Mouse (Mus musculus) embryo, embryonic 11 days (tissue): ENCODE data around the gene Slc39a7.
"Not testable (repeated sequence)": the region's sequence is repeated elsewhere in the genome, so short reads cannot be mapped to it uniquely, and the experiment has no call there.

Source experiments
- DNase-seq: peaks from one replicate; pipeline ENCODE4 v3.0.0-alpha.2; 2015

Slc39a7 gene

GRCm38 (mm10) chr17:34029890-34030595 is 1.4 kb downstream of the Slc39a7 start:
- DNase-seq, result no peak

GRCm38 (mm10) chr17:34029150-34029889 is 2.2 kb downstream of the Slc39a7 start:
- no peak for DNase-seq

GRCm38 (mm10) chr17:34028501-34029149 is 2.9 kb downstream of the Slc39a7 start:
- no peak for DNase-seq

DNA sequence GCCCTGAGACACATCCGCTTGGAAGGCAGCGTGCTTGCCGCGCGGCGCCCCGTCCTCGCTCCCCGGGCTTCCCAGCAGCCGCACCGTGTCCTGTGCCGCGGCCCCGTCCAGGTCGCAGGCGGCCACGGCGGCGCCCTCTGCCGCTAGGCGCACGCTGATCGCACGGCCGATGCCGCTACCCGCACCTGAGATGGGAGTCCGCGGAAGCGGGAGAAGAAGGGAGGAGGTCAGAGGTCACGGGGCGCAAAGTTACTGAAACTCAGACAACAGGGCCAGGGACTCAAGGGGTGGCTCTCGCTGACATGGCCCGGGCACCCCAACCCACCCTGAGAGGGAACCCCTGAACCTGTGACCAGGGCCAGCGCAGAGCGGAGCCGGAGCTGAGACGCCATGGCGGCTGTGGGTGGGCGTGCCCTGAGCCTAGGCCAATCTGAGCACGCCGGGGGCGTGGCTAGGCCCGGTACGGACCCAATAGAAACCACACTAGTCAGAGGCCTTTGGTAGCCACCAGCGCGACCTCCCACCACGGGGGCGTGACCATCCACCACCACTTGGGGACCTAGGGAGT is 3.7 kb downstream of the Slc39a7 start, which contains the start of gene H2-Ke6:
TSS of gene H2-Ke6 (minus strand) at position 405 of the 568 bp plus-strand sequence.
- peak; percentile 97 for DNase-seq

DNA sequence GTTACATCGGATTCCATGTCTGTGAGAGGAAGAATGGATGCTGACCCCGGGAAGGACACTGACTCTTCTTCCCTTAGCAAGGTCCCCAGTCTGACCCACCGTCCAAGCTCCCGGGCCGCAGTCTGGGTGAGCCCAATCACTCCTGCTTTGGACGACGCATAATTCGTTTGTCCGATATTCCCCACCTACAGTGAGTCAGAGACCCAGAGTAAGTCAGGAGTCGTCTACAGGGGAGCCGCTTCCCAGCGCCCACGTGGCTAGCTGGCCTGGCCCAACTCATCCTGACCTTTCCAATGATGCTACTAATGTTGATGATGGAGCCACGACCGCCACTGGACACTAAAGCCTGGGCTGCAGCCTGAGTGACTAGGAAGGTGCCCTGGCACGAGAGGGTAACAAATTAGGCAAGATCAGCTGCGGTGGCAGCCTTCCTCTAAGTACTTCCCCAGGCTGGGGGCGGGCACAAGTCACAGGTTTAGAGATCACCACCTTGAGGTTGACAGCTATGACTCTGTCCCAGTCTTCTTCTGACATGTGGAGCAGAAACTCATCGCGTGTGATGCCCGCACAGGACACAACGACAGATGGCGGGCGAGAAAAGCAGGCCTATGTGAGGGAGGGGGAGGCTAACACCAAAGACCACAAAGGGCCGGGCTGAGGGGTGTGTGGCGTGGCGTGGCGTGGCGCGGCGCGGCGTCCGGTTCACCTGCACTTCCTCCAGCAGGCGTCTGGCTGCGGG is 4.4 kb downstream of the Slc39a7 start:
- DNase-seq, result no peak

- no peak for DNase-seq
Measured at GRCm38 (mm10) chr17:34026221-34026620, 5.3 kb downstream of the Slc39a7 start.

- DNase-seq, result peak; percentile 89
Measured at GRCm38 (mm10) chr17:34025756-34026151, 5.7 kb downstream of the Slc39a7 start.

DNA sequence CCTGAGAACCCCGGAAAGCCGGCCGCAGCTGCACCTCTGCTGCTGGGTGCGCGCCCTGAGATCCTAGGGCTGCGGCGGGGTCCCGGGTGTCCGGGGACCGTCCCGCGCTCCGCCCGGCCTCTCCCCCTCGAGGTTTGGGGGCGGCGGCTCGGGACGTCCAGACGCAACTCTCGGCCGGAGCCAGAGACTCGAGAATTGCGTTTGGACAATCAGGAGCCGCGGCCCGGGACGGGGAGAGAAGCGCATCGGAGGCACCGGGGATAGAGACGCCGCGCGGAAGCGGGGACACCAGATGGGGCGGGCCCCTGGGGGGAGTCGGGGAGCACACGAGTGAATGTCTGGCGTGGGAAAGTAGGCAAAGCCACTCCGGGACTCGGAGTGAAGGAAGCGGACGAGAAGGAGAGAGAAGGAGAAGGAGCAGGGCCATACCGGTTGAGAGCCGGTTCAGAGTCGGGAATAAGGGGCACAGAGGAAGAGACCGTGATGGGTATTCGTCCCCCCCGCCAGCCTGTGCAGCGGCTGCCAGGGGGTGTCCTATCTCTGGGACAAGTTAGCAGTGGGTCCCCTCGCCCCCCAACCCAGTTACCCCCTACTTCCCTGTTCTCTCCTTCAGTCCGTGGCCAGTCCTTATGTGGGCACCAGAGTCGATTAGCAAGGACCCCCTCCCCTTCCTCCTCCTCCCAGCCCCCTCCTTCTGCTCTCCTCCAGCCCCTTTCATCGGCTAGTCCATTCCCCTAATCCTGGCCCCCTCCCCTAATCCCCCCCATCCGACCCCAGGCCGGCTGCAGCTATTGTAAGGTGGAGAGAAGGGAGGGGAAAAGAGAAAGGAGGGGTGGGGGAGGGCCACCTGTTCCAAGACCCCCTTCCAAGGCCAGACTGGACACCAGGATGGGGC is 6.4 kb downstream of the Slc39a7 start:
- peak; percentile 78 for DNase-seq

GRCm38 (mm10) chr17:34024317-34024821 is 7.1 kb downstream of the Slc39a7 start, which contains the start of gene Ring1:
TSS of gene Ring1 (minus strand) at chr17:34024680.
- peak; percentile 95 for DNase-seq

DNA sequence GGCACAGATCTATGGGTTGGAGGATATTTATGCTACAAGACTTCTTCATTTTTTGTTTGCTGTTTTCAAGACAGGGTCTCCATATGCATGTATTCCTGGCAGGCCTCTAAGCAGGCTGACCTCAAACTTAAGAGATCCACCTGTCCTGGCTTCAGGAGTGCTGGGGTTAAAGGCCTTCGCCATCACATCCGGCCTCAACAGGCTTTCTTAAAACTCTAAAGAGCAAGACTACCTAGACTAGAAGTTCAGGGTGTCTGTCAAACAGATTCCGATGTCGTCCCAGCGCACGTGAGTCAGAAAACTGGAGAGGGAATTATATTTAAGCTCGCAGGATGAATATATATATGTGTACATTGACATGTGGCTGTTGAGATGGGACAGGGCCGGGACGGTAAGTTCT is 7.8 kb downstream of the Slc39a7 start:
- no peak for DNase-seq

DNA sequence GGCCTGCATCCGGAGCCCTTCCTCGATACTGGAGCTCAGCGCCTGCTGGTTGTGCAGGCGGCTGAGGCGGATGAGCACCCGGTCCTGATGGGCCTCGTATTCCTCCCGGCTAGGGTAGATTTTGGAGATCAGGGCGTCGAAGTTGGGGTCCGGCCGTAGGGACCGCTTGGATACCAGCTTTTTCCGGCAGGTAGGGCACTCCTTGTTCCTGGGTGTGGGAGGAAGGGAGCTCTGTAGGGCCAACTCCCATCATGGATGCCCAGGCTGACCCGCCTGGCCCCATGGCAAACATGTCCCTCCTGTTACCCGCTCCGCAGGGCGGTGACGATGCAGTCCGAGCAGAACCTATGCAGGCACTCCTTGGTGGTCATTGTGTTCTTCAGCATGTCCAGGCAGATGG is 8.5 kb downstream of the Slc39a7 start:
- DNase-seq, result no peak

GRCm38 (mm10) chr17:34022414-34022783 is 9.1 kb downstream of the Slc39a7 start:
- DNase-seq, result no peak

DNA sequence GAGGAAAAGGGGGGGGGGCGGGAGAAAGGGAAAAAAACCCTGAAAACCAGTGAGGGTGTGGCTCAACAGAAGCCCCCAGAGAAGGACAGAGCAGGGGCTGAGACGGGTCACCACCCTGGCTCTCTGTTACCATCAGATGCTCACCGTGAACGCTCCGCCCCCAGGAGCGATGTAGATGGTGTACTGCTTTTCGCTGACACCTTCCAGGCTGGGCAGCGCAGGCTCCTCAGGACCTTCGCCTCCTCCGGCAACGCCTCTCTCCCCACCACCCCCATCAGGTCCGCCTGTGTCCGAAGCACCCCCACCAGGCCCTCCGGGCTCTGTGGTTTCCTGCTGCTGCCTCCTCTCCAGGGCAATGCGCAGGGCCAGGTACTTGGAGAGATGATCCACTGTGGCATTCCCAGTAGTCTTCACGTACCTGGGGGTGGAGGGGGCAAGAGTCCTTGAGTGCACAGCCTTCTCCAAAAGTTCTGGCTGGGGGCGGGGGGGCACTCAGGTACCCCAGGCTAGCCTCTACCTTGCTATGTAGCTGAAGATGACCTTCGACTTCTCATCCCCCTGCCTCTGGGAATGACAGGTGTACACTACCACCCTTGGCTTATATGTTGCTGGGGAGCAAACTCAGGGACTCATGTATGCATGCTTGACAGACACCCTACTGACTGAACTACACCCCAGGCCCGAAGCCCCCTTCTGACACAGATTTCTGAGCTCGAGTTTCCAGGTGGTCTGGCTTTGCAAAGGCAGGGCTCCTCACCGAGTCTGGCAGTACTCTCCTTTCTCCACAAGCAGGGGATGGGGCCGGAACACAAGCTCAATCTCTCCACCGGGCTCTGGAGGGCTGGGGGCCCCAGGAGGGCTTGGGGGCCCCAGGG is 9.7 kb downstream of the Slc39a7 start:
- no peak for DNase-seq

- DNase-seq, result no peak
Measured at GRCm38 (mm10) chr17:34013436-34013835, 18.0 kb downstream of the Slc39a7 start.

GRCm38 (mm10) chr17:34010156-34010555 is 21.3 kb downstream of the Slc39a7 start:
- no peak for DNase-seq

- DNase-seq, result no peak
Measured at GRCm38 (mm10) chr17:34006570-34006969, 24.9 kb downstream of the Slc39a7 start.

DNA sequence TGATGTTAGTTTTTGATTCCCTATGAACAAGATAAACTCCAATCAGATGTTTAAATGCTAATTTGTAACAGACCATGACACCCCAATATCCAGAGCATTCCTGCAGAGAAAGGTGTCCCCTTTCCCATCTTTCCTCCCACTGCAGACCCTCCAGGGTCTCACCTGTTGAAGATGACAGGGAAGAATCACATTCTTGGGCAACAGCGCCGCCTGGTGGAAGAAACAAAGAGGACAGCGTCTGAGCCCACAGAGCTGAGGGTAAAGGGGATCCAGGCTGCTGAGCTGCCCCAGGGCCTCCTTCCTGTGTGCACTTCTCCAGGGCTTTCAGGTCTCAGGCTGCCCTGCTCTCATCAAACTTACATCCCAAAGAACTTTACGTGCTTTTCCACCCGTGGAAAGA is 28.1 kb downstream of the Slc39a7 start:
- DNase-seq, result peak; percentile 54

- not testable (repeated sequence) for DNase-seq
Measured at GRCm38 (mm10) chr17:34000796-34001195, 30.7 kb downstream of the Slc39a7 start.

DNA sequence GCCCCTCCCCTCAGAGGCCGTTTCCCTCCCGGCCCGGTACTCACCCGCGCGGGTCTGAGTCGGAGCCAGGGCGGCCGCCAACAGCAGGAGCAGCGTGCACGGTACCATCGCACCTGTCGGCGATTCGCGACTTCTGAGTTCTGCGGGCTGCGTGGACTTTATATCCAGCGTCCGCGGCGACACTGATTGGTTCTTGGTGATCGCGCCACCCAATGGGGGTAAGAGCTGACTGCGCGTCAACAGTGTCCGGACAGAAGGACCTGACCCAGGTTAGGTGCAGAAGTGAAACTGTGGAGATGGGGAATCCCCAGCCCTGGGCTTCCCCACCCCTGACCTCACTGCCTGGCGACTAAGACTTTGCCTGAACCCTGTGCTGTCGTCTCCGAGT is 31.3 kb downstream of the Slc39a7 start, which contains the start of gene H2-K1:
TSS of gene H2-K1 (minus strand) at position 198 of the 388 bp plus-strand sequence.
- DNase-seq, result peak; percentile 78
